Mouse (Mus musculus) cortical plate, adult 2 months (tissue): ENCODE measurements around the gene Tmed6. TPM values are rescaled to one million over a fixed set of nuclear protein-coding genes. Genes with fewer than 3 reads are reported as not detected.

Experiments used
- H3K27ac ChIP-seq: fragments of 200-500 bp; 2 replicates; pipeline ENCODE4 v1.5.1; 2012; ENCODE audit warnings: low read length, control low read depth, inconsistent platforms; ENCODE audit not compliant: insufficient read depth
- H3K4me1 ChIP-seq: fragments of 200-500 bp; 2 replicates; pipeline ENCODE4 v1.6.1; 2011; ENCODE audit warnings: low read length; ENCODE audit not compliant: control insufficient read depth, insufficient read depth
- H3K4me3 ChIP-seq: fragments of 200-500 bp; 2 replicates; pipeline ENCODE4 v1.5.1; 2011; ENCODE audit warnings: mild to moderate bottlenecking, low read length, control low read depth; ENCODE audit not compliant: insufficient read depth
- CTCF ChIP-seq: fragments of 200-500 bp; IDR thresholded peaks from 2 replicates; pipeline ENCODE4 v1.5.1; 2011; ENCODE audit warnings: mild to moderate bottlenecking, control low read depth, low read length; ENCODE audit not compliant: insufficient read depth; ENCODE audit errors: extremely low read depth
- POLR2A ChIP-seq: fragments of 200-500 bp; IDR thresholded peaks from 2 replicates; pipeline ENCODE4 v1.6.1; 2011; ENCODE audit warnings: mild to moderate bottlenecking, low read length, control low read depth; ENCODE audit not compliant: insufficient read depth; ENCODE audit errors: extremely low read depth
- polyA plus RNA-seq: library from polyadenylated mRNA; depleted of rRNA; stranded (reverse); fragments of >200 nt; gene quantifications from 2 replicates; pipeline ENCODE4 v1.2.3, GENCODE M21; 2012

Tmed6 gene
- polyA plus RNA-seq, 1 experiment: not detected

DNA sequence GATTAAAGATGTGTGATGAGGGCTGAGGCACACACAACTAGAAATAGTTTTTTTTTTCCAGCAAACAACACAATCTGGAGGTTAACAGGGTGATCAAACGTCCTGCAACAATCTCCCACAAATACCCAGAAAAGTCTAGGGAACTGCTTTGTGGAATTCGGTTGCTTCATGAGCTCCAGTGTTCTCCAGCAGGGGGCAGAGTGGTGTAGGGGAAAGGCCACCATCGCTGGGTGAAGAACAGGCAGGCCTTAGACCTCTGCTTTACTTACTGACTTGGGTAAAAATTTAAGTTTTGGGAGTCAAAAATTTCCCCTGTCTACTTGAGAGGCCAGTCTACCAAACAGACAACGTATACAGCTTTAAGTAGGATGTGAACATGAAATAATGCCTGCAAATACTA lies 39.1 kb upstream of the Tmed6 start:
- Histone ChIP-seq H3K4me3 (no peak overlapping the region), H3K4me1 (no peaks in the 10 kb centered on the region), H3K27ac (no peak overlapping the region)
- no peak for TF ChIP-seq POLR2A
- peak; percentile 87 for TF ChIP-seq CTCF

DNA sequence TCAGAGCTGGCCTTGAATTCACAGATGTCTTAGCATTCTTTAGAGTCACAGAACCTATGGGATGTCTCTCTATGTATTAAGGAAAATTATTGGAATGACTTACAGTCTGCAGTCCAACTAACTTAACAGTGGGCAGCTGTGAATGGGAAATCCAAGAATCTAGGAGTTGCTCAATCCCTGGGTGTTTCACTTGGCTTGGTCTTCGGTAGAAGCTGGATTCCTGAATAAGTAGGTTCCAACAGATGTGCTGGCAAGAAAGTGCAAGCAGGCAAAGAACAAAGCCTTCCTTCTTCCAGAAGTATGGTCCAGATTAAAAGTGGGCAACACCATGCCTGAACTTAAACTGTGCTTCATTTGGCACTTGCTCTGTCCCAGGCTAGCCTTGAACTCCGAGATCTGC lies 35.2 kb upstream of the Tmed6 start:
- Histone ChIP-seq H3K4me3 (no peak overlapping the region), H3K27ac (no peak overlapping the region), H3K4me1 (no peaks in the 10 kb centered on the region)
- TF ChIP-seq CTCF (no peak), POLR2A (no peak)

DNA sequence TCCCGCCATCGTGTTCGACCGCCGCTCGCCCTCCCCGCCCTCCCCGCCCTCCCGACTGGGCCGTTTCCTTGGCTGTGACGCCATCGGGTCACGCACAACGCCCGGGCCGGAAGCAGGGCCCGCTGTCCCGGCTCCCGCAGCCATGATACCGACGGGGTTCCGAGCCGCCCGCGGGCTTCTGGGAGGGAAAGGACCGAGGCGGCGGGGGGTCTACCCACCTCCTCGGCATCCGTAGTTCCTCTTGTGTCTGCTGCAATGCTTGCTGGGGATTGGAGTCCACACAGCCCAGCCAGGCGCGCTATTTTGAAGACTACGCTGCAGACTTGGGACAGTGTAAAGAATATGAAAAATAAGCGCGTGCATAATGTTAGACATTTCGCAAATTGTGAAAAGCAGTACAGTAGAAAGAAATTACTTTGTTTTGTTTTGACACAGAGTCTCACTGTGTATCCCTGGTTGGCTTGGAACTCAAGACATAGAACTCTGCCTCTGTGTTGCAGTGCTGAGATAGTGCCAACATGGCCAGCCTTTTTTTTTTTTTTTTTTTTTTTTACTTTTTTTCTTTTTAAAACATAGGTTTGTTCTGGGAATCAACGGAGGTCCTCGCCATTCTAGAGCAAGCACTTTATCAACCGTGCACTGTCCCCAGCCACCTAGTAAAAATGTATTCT lies 31.1 kb upstream of the Tmed6 start, which contains the start of gene Terf2:
TSS of gene Terf2 (minus strand) at position 182 of the 671 bp plus-strand sequence.
- peaks cover 1% of the 10 kb centered on the region; the same call in 1 of the 2 replicates for H3K4me1 ChIP-seq
- H3K27ac ChIP-seq: peak within 1 kb of the TSS; percentile 47
- peak within 1 kb of the TSS; percentile 69 for H3K4me3 ChIP-seq
- TF ChIP-seq POLR2A (no peak), CTCF (no peak)

DNA sequence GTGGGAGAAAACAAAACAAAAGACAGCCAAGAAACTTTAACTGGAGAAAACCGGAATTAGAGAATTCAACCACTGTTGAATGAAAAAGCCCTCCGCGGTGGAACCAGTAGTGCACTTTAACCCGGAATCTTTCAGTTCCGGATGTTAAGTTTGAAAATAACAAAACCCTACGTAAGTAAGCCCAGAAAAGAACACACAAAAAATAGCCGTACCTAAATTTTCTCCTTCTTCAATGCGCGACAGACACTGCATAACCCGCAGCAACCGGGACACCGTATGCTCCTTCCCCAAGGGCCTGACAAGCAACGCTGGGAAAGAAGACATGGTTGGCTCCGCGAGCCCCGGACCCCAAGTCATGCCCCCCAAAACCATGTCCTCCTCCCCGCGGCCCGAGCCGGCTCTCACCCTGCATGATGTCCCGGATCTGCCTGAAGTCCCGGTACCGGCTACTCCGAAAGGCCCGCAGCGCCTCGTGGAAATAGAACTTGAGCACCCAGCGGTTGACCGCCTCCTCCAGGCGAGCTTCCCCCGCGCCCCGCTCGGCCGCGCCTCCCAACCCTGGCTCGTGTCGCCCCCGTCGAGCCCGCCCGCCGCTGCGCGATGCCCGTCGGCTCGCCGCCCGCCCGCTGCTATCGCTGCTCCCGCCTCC lies 30.4 kb upstream of the Tmed6 start:
- Histone ChIP-seq H3K4me3 (peak overlapping the region; percentile 69), H3K4me1 (peaks cover 1% of the 10 kb centered on the region; the same call in 1 of the 2 replicates), H3K27ac (peak overlapping the region; percentile 47)
- no peak for TF ChIP-seq CTCF
- TF ChIP-seq POLR2A: no peak

DNA sequence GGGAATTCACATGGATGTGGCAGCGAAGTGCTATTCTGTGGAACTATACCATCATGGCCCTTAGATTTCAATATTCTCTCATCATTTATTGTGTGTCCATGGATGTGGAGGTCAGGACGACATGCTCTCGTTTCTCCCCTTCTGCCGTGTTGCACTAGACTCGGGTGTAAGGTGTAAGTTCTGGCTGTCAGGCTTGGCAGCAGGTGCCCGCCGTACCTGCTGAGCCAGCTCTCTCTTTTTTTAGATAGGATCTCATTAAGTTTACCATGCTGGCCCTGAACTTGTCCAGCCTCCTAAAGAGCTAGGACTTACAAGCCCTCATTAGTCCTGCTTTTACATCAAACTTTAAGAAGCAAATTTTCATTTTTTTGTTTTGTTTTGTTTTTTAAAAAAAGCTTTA lies 25.1 kb upstream of the Tmed6 start:
- no peak for TF ChIP-seq POLR2A
- TF ChIP-seq CTCF: no peak
- H3K27ac ChIP-seq: no peak overlapping the region
- no peak overlapping the region for H3K4me3 ChIP-seq
- H3K4me1 ChIP-seq: peaks cover 1% of the 10 kb centered on the region; the same call in 1 of the 2 replicates

DNA sequence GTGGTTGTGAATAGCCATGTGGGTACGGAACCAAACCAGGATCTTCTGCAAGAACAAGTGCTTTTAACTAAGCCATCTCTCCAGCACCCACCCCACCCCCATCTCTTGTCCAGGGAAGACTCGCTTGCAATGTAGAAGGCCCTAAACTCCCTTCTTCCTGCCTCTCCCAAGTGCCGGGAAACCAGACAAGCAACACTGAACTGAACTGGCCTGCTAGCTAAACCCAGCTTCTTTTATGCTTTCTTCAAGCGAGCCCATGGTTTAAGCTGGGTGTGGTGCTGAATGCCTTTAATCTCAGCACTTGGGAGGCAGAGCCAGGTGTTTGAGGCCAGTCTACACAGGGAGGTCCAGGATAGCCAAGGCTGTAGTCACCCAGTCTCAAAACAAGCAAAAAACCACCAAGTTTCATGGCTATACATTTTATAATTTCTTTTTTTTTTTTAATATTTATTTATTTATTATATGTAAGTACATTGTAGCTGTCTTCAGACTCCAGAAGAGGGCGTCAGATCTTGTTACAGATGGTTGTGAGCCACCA lies 23.2 kb upstream of the Tmed6 start:
- Histone ChIP-seq H3K4me1 (no peaks in the 10 kb centered on the region), H3K27ac (no peak overlapping the region), H3K4me3 (no peak overlapping the region)
- TF ChIP-seq POLR2A (no peak), CTCF (no peak)

DNA sequence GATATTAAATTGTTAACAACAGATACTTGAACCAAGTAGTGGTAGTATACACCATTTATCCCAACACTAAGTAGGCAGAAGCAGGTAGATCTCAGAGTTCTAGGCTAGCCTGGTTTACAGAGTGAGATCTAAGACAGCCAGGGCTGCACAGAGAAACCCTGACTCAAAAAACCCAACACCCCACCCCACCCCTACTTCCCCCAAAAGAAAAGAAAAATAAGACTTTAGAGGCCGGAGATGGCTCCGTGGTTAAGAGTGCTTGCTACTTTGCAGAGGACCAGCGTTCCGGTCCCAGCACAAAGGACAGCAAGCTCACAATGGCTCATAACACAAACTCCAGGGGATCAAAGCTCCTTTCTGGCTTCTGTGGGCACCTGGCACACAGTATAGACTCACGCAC lies 20.6 kb upstream of the Tmed6 start:
- Histone ChIP-seq H3K27ac (no peak overlapping the region), H3K4me1 (no peaks in the 10 kb centered on the region), H3K4me3 (no peak overlapping the region)
- TF ChIP-seq POLR2A (no peak), CTCF (no peak)

DNA sequence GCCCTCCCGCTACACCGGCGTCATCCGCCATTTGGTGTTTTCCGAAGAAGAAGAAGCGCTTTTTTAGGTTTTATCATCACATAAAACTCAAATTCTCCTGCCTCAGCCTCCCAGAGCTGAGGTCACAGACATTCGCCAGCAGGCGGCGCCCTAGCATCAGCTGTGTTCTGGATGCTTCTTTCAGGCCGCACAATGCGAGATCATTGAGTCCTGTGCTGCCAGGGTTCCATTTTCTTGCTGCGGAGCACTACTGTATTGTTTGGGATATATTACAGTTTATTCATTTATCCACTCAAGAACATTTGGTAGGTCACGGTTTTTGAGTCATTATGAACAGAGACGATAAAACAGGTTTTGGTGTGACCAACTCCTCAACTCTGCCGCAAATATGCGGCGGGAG lies 19.9 kb upstream of the Tmed6 start:
- TF ChIP-seq CTCF (no peak), POLR2A (no peak)
- Histone ChIP-seq H3K4me1 (no peaks in the 10 kb centered on the region), H3K4me3 (no peak overlapping the region), H3K27ac (no peak overlapping the region)

DNA sequence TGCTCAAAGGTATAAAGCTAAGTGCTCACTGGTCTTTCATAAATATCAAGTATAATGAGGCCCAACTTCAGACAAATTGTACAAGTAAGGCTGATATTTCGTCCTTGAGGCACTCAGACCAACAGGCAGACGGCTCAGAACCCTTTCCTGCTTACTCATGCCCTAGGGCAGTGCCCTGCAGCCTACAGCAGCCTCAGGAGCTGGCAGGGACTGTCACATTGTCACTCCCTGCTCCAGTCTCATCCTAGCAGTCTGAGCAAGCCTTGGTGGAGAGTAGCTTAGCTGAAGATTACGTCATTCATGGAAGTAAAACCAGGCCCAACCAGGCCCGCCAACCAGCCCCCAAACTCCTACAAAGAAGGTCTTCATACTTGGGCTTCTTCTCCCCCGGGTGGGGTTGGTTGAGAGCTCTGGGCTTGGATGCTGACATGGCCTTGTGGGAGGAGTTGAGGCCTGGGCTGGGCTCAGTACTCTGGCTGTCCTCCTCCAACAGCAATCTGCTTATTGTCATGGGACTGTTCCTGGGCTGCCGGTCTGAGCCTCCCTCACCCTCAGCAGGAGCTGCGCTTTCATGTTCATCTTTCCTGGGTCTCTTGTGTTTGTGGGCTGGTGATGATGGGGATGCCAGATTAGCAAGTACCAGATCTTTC lies 10.9 kb upstream of the Tmed6 start:
- TF ChIP-seq CTCF: no peak
- no peak for TF ChIP-seq POLR2A
- Histone ChIP-seq H3K4me1 (no peaks in the 10 kb centered on the region), H3K4me3 (no peak overlapping the region), H3K27ac (no peak overlapping the region)
